Mouse (Mus musculus) embryonic fibroblast, embryonic 13.5 days (primary cell): Measurements from ENCODE around the gene Atp6v1g2.

Experiments used
- CTCF ChIP-seq: IDR thresholded peaks from 2 replicates; pipeline ENCODE4 v1.5.1; 2011; ENCODE audit warnings: mild to moderate bottlenecking, control low read depth, low read length, moderate library complexity, borderline replicate concordance; ENCODE audit not compliant: insufficient read depth
- POLR2A ChIP-seq: IDR thresholded peaks from 2 replicates; pipeline ENCODE4 v1.6.1; 2011; ENCODE audit warnings: low read depth, mild to moderate bottlenecking, control low read depth, low read length, moderate library complexity

DNA sequence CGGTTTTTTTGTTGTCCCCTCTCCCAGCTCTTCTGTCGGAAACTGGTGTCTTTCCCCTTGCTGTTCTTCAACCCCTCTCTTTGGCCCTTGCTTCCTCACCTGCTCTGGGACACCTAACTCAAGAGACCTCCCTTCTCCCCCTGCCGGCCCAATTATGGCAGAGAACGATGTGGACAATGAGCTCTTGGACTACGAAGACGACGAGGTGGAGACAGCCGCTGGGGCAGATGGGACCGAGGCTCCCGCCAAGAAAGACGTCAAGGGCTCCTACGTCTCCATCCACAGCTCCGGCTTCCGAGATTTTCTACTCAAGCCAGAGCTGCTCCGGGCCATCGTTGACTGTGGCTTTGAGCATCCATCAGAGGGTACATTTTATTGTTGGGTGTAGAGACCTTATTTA, 9.6 kb downstream of the Atp6v1g2 start:
- TF ChIP-seq CTCF (no peak), POLR2A (peak; percentile 49)
